Mouse (Mus musculus): Measurements from ENCODE around the gene Zmiz1. TPM values are rescaled to one million over a fixed set of nuclear protein-coding genes. Genes with fewer than 3 reads are reported as not detected.
A peak's percentile ranks its signal among the peaks of the same experiment; 100 is the strongest.

Zmiz1 gene
- polyA plus RNA-seq, 1 experiment from 2014 or later = 12.4 TPM

GRCm38 (mm10) chr14:25686983-25687901, 228.3 kb downstream of the Zmiz1 start:
- Histone ChIP-seq H3K4me3 (ENCODE audit: low read depth, low read length) (no peak overlapping the region), H3K9ac (ENCODE audit: low read depth, low read length) (no peak overlapping the region), H3K27me3 (replicated peaks; ENCODE audit: control insufficient read depth, insufficient read depth, low read length) (no peaks in the 10 kb centered on the region), H3K9me3 (ENCODE audit: control insufficient read depth) (no peaks in the 10 kb centered on the region), H3K27ac (ENCODE audit: low read depth, low read length) (peak overlapping the region; percentile 73), H3K4me1 (replicated peaks; ENCODE audit: control insufficient read depth, insufficient read depth, low read length) (peaks cover 4% of the 10 kb centered on the region; the same call in 1 of the 2 replicates), H3K36me3 (ENCODE audit: control insufficient read depth, insufficient read depth) (no peaks in the 10 kb centered on the region), H3K4me2 (replicated peaks; ENCODE audit: low read depth) (no peak overlapping the region)
- no peak for TF ChIP-seq CTCF (IDR thresholded peaks at IDR 0.05; ENCODE audit: low read depth)
- 35% methylated on average over 10 of the region's 10 CpGs for WGBS
- no peak for ATAC-seq

GRCm38 (mm10) chr14:25693271-25693887, 234.4 kb downstream of the Zmiz1 start:
- H3K36me3 ChIP-seq (ENCODE audit: control insufficient read depth, insufficient read depth) = peaks cover 27% of the 10 kb centered on the region
- H3K4me1 ChIP-seq (replicated peaks; ENCODE audit: control insufficient read depth, insufficient read depth, low read length) = peaks cover 7% of the 10 kb centered on the region
- peak overlapping the region; percentile 86 for H3K4me2 ChIP-seq (replicated peaks; ENCODE audit: low read depth)
- no peaks in the 10 kb centered on the region for H3K9me3 ChIP-seq (ENCODE audit: control insufficient read depth)
- H3K9ac ChIP-seq (ENCODE audit: low read depth, low read length) = 0 out of 2 replicates have a peak overlapping the region, but pooled peaks have one; percentile 5
- 41% methylated on average over 6 of the region's 6 CpGs for WGBS
- H3K27me3 ChIP-seq (replicated peaks; ENCODE audit: control insufficient read depth, insufficient read depth, low read length) = no peaks in the 10 kb centered on the region
- peak; percentile 15 for ATAC-seq
- peak overlapping the region; percentile 71 for H3K27ac ChIP-seq (ENCODE audit: low read depth, low read length)
- peak overlapping the region; percentile 69 for H3K4me3 ChIP-seq (ENCODE audit: low read depth, low read length)
- no peak for TF ChIP-seq CTCF (IDR thresholded peaks at IDR 0.05; ENCODE audit: low read depth)

GRCm38 (mm10) chr14:25693888-25694568, 235.0 kb downstream of the Zmiz1 start, which contains the start of gene Ppif:
Gene Ppif, plus strand, starts transcription at chr14:25694154.
- WGBS = under 1% methylated on average over 70 of the region's 70 CpGs
- Histone ChIP-seq H3K9me3 (ENCODE audit: control insufficient read depth) (no peaks in the 10 kb centered on the region), H3K4me3 (ENCODE audit: low read depth, low read length) (peak within 1 kb of the TSS; percentile 69), H3K9ac (ENCODE audit: low read depth, low read length) (peak within 1 kb of the TSS; percentile 55), H3K27ac (ENCODE audit: low read depth, low read length) (peak within 1 kb of the TSS; percentile 71), H3K4me2 (replicated peaks; ENCODE audit: low read depth) (peak within 1 kb of the TSS; percentile 86), H3K36me3 (ENCODE audit: control insufficient read depth, insufficient read depth) (peaks cover 33% of the 10 kb centered on the region), H3K4me1 (replicated peaks; ENCODE audit: control insufficient read depth, insufficient read depth, low read length) (peaks cover 7% of the 10 kb centered on the region), H3K27me3 (replicated peaks; ENCODE audit: control insufficient read depth, insufficient read depth, low read length) (no peaks in the 10 kb centered on the region)
- peak; percentile 100 for TF ChIP-seq CTCF (IDR thresholded peaks at IDR 0.05; ENCODE audit: low read depth)
- ATAC-seq = peak; percentile 88

- peak; percentile 38; the same call in 1 of the 2 replicates for ATAC-seq
- H3K4me3 ChIP-seq (ENCODE audit: low read depth, low read length) = peak overlapping the region; percentile 69
- 2% methylated on average over 10 of the region's 10 CpGs for WGBS
- H3K27ac ChIP-seq (ENCODE audit: low read depth, low read length) = peak overlapping the region; percentile 71
- no peak for TF ChIP-seq CTCF (IDR thresholded peaks at IDR 0.05; ENCODE audit: low read depth)
- no peaks in the 10 kb centered on the region for H3K9me3 ChIP-seq (ENCODE audit: control insufficient read depth)
- peak overlapping the region; percentile 55 for H3K9ac ChIP-seq (ENCODE audit: low read depth, low read length)
- peak overlapping the region; percentile 86 for H3K4me2 ChIP-seq (replicated peaks; ENCODE audit: low read depth)
- peaks cover 38% of the 10 kb centered on the region for H3K36me3 ChIP-seq (ENCODE audit: control insufficient read depth, insufficient read depth)
- peaks cover 7% of the 10 kb centered on the region for H3K4me1 ChIP-seq (replicated peaks; ENCODE audit: control insufficient read depth, insufficient read depth, low read length)
- no peaks in the 10 kb centered on the region for H3K27me3 ChIP-seq (replicated peaks; ENCODE audit: control insufficient read depth, insufficient read depth, low read length)
Measured at GRCm38 (mm10) chr14:25694569-25694897, 235.5 kb downstream of the Zmiz1 start.

GRCm38 (mm10) chr14:25695059-25695458, 236.1 kb downstream of the Zmiz1 start:
- peak overlapping the region; percentile 86 for H3K4me2 ChIP-seq (replicated peaks; ENCODE audit: low read depth)
- 38% methylated on average over 6 of the region's 6 CpGs for WGBS
- no peaks in the 10 kb centered on the region for H3K9me3 ChIP-seq (ENCODE audit: control insufficient read depth)
- H3K27me3 ChIP-seq (replicated peaks; ENCODE audit: control insufficient read depth, insufficient read depth, low read length) = no peaks in the 10 kb centered on the region
- H3K27ac ChIP-seq (ENCODE audit: low read depth, low read length) = no peak overlapping the region
- ATAC-seq = no peak
- peak overlapping the region; percentile 69 for H3K4me3 ChIP-seq (ENCODE audit: low read depth, low read length)
- H3K36me3 ChIP-seq (ENCODE audit: control insufficient read depth, insufficient read depth) = peaks cover 42% of the 10 kb centered on the region
- no peak for TF ChIP-seq CTCF (IDR thresholded peaks at IDR 0.05; ENCODE audit: low read depth)
- peak overlapping the region; percentile 55; the same call in 1 of the 2 replicates for H3K9ac ChIP-seq (ENCODE audit: low read depth, low read length)
- H3K4me1 ChIP-seq (replicated peaks; ENCODE audit: control insufficient read depth, insufficient read depth, low read length) = peaks cover 7% of the 10 kb centered on the region

- no peak for TF ChIP-seq CTCF (IDR thresholded peaks at IDR 0.05; ENCODE audit: low read depth)
- WGBS = 65% methylated on average over 2 of the region's 2 CpGs
- Histone ChIP-seq H3K4me2 (replicated peaks; ENCODE audit: low read depth) (no peak overlapping the region), H3K36me3 (ENCODE audit: control insufficient read depth, insufficient read depth) (peaks cover 48% of the 10 kb centered on the region), H3K9ac (ENCODE audit: low read depth, low read length) (no peak overlapping the region), H3K27me3 (replicated peaks; ENCODE audit: control insufficient read depth, insufficient read depth, low read length) (no peaks in the 10 kb centered on the region), H3K9me3 (ENCODE audit: control insufficient read depth) (no peaks in the 10 kb centered on the region), H3K27ac (ENCODE audit: low read depth, low read length) (no peak overlapping the region), H3K4me1 (replicated peaks; ENCODE audit: control insufficient read depth, insufficient read depth, low read length) (peaks cover 7% of the 10 kb centered on the region), H3K4me3 (ENCODE audit: low read depth, low read length) (no peak overlapping the region)
- ATAC-seq = no peak
Measured at GRCm38 (mm10) chr14:25696356-25696755, 237.4 kb downstream of the Zmiz1 start.

Measured in intestine, postnatal 0 days (tissue).